Mouse (Mus musculus) G1E (cell line): ENCODE results near the gene Cacna1s. TPM values are rescaled to one million over a fixed set of nuclear protein-coding genes. Genes with fewer than 3 reads are reported as not detected.
A peak's percentile ranks its signal among the peaks of the same experiment; 100 is the strongest.

Experiments used
- ATAC-seq: 2 replicates; pipeline ENCODE4 v1.8.0; 2016; ENCODE audit warnings: mild to moderate bottlenecking; ENCODE audit not compliant: insufficient number of reproducible peaks, poor library complexity, low FRiP score, severe bottlenecking; ENCODE audit errors: extremely low read depth
- DNase-seq: peaks from one replicate; pipeline ENCODE4 v3.0.0; 2012; ENCODE audit warnings: low spot score
- H3K27me3 ChIP-seq: 2 replicates; pipeline ENCODE4 v1.6.1; 2012; ENCODE audit warnings: mild to moderate bottlenecking, low read length, inconsistent platforms; ENCODE audit not compliant: insufficient read depth
- H3K36me3 ChIP-seq: replicated peaks from 2 replicates; pipeline ENCODE3; 2012; ENCODE audit warnings: mild to moderate bottlenecking, inconsistent platforms
- H3K4me1 ChIP-seq: 2 replicates; pipeline ENCODE4 v1.6.1; 2012; ENCODE audit warnings: low read depth, low read length, inconsistent platforms, mixed read lengths; ENCODE audit not compliant: insufficient read depth
- H3K4me3 ChIP-seq: 2 replicates; pipeline ENCODE4 v1.5.1; 2012; ENCODE audit warnings: low read depth, mild to moderate bottlenecking, inconsistent platforms, low read length, moderate library complexity, mixed read lengths
- H3K9me3 ChIP-seq: replicated peaks from 2 replicates; pipeline ENCODE4 v1.6.1; 2012; ENCODE audit warnings: inconsistent platforms
- CTCF ChIP-seq: IDR thresholded peaks from 2 replicates; pipeline ENCODE4 v1.5.1; 2012; ENCODE audit warnings: low read depth, low read length, inconsistent platforms, mixed read lengths
- GATA1 ChIP-seq: IDR thresholded peaks from 2 replicates; pipeline ENCODE4 v1.6.1; 2012; ENCODE audit warnings: borderline replicate concordance, low read length, inconsistent platforms, mixed read lengths
- GATA2 ChIP-seq: IDR thresholded peaks from 2 replicates; pipeline ENCODE4 v1.6.1; 2012; ENCODE audit warnings: low read depth, low read length, inconsistent platforms, borderline replicate concordance
- POLR2AphosphoS5 ChIP-seq: IDR thresholded peaks from 2 replicates; pipeline ENCODE4 v1.6.1; 2012; ENCODE audit warnings: low read depth, low read length, inconsistent platforms; ENCODE audit not compliant: insufficient replicate concordance
- TAL1 ChIP-seq: conservative IDR thresholded peaks from 2 replicates; pipeline ENCODE4 v1.6.1; 2012; ENCODE audit warnings: low read depth, low read length, inconsistent platforms, mixed read lengths
- polyA plus RNA-seq: library from polyadenylated mRNA; stranded (reverse); fragments of >175 nt; gene quantifications from 2 replicates; pipeline ENCODE4 v1.2.3, GENCODE M21; 2012
- total RNA-seq, 2 experiments: library from RNA; stranded (forward) in 1 of 2; stranded (reverse) in 1 of 2; fragments of 200-1000 nt in 1 of 2; fragments of >200 nt in 1 of 2; fragmentation: Nextera tagmentation in 1 of 2; gene quantifications; 2 replicates each; pipeline ENCODE4 v1.2.3; 2014 to 2017

Cacna1s gene
- total and polyA plus RNA-seq, 3 experiments, result 0.11 TPM; not detected in 2

DNA sequence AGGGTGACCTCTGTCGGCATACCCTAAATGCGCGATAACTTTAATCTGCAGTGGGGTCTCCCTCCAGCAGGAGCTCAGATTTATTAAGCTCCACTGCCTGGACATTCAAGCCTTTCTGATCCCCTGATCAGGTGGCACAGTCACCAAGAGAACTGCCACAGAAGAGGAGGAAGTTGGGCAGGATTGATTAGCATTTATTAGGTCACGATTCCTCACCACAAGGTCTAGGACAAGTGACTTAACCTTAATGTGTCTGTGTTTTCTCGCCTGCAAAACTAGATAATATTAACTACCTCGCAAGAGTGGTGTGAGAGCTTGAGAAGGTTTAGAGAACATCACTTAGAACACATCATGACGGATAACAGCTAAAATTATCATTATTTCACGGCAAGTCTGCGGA, 4.7 kb upstream of the Cacna1s start:
- peaks cover 65% of the 10 kb centered on the region for H3K27me3 ChIP-seq
- peak; percentile 66 for DNase-seq

DNA sequence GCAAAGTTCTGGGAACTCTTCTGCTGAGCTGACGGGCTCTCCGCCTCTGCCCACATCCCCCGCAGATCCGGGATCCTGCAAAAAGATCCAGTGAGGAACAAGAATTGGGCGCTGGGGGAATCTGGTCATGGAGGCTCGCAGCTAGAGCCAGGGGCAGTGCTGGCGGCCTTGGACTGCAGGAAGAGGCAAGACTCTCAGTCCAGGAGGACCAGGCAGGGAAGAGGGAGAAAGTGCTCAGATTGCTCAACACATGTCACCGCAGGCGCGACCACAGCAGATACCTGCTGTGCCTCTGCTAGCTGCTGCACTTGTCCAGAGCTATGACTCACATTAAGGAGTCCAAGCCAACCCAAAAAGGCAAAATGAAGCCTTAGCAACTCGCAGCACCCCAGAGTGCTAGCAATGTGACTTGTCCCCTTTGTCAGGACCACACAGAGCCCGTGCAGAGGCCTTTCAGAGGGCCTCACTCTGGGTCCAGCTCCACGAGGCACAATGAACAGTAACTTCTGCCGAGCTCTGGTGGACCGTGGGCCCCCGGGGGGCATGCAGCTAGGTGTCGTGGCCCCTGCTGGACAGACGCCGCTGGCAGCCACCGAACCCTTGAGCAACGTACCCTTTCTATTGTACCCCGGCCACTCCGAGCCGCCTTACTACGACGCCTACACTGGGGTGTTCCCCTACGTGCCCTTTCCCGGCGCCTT, 2.1 kb upstream of the Cacna1s start, which contains the start of gene Ascl5:
Ascl5 (plus strand) TSS at position 493 of the 701 bp plus-strand sequence.
- no peak for ATAC-seq
- no peak for DNase-seq
- H3K27me3 ChIP-seq, result peaks cover 66% of the 10 kb centered on the region
- H3K4me1 ChIP-seq, result peaks cover 59% of the 10 kb centered on the region
- TF ChIP-seq GATA1 (no peak), CTCF (no peak), POLR2AphosphoS5 (no peak), GATA2 (no peak), TAL1 (no peak)
- H3K9me3 ChIP-seq, result peaks cover 5% of the 10 kb centered on the region
- no peaks in the 10 kb centered on the region for H3K36me3 ChIP-seq
- peak within 1 kb of the TSS; percentile 21; the same call in 1 of the 2 replicates for H3K4me3 ChIP-seq

More for the DNA sequence above, 4.7 kb upstream of the Cacna1s start:
- Histone ChIP-seq H3K9me3 (peaks cover 5% of the 10 kb centered on the region), H3K4me3 (no peak overlapping the region), H3K36me3 (no peaks in the 10 kb centered on the region), H3K4me1 (peaks cover 74% of the 10 kb centered on the region)
- TF ChIP-seq TAL1 (peak; percentile 72), GATA2 (no peak)
- ATAC-seq, result peak; percentile 82

DNA sequence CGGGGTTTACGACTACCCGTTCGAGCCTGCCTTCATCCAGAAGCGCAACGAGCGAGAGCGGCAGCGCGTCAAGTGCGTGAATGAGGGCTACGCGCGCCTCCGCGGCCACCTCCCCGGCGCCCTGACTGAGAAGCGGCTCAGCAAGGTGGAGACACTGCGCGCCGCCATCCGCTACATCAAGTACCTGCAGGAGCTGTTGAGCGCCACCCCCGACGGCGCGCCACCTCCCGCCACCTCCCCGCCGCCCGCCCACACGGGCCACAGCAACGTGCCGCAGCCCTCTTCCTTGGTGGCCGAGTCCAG, 1.6 kb upstream of the Cacna1s start:
- peak overlapping the region; percentile 21; the same call in 1 of the 2 replicates for H3K4me3 ChIP-seq
- H3K27me3 ChIP-seq, result peaks cover 69% of the 10 kb centered on the region
- no peak for ATAC-seq
- TF ChIP-seq GATA1 (no peak), GATA2 (no peak)
- DNase-seq, result no peak
- H3K4me1 ChIP-seq, result peaks cover 57% of the 10 kb centered on the region
- H3K9me3 ChIP-seq, result peaks cover 5% of the 10 kb centered on the region
- H3K36me3 ChIP-seq, result no peaks in the 10 kb centered on the region

DNA sequence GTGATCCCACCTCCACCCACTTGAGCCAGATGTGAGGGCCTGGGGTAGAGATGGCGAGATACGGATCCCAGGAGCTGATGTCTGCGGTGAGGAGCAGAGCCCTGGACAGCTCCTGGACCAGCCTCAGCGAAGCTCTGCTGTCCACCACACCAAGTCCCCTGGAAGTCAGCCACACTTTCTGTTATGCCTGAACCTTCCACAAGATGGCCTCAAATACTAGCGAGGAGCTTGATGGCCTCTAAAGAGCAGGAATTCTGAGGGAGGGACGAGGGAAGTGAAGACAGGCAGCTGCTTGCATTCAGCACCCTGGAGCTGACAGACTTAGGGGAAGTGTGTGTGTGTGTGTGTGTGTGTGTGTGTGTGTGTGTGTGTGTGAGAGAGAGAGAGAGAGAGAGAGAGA, 1.1 kb upstream of the Cacna1s start:
- Histone ChIP-seq H3K9me3 (peaks cover 5% of the 10 kb centered on the region), H3K4me1 (peaks cover 56% of the 10 kb centered on the region), H3K4me3 (no peak overlapping the region), H3K36me3 (no peaks in the 10 kb centered on the region), H3K27me3 (peaks cover 73% of the 10 kb centered on the region)
- TF ChIP-seq CTCF (0 out of 2 replicates have a peak, but pooled peaks have one; percentile 37), GATA2 (no peak)
- peak; percentile 58 for DNase-seq
- ATAC-seq, result no peak

DNA sequence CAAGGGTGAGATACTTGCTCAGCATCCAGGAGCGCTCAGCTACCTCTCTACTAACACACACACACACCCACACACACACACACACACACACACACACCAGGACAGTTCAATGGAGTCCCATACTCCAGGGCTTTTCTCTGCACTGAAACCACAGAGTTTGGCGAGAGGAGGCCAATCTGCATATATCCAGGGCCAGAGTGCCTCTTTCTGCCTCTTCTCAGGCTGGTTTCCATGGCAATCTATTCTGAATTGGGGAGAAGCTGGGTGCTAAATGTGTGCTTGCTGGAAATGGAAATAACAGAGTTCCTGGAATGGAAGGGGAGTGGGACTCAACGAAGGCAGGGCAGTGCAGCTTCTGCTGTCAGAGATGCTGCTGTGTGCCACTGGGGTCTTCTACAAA, 3.2 kb downstream of the Cacna1s start:
- no peak for TF ChIP-seq GATA2
- TF ChIP-seq GATA1, result no peak
- no peak for TF ChIP-seq POLR2AphosphoS5
- no peak for TF ChIP-seq TAL1
- no peak overlapping the region for H3K4me3 ChIP-seq
- DNase-seq (no peak), ATAC-seq (no peak)
- no peaks in the 10 kb centered on the region for H3K36me3 ChIP-seq
- peaks cover 17% of the 10 kb centered on the region for H3K4me1 ChIP-seq
- peaks cover 3% of the 10 kb centered on the region for H3K9me3 ChIP-seq
- H3K27me3 ChIP-seq, result peaks cover 86% of the 10 kb centered on the region

DNA sequence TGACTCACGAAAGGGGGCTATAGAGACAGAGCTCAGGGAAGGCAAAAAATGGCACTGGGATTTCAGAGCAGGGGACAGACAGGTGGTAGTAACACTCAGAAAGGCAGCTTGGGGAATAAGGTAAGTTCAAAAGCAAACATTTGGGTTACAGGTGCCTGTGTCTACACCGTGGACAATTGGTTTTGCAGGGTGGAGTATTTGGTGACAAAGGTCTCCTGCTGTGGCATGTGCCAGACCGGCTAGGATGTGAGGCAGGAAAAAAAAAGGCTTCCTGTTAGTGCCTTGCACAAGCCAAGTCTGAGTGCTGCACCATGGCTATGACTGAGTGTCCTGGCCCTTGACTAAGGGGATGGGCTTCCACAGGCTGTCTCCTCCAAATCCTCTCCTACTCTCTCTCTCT, 6.0 kb downstream of the Cacna1s start:
- ATAC-seq, result no peak
- H3K9me3 ChIP-seq, result no peaks in the 10 kb centered on the region
- H3K27me3 ChIP-seq, result peaks cover 81% of the 10 kb centered on the region
- no peak overlapping the region for H3K4me3 ChIP-seq
- no peak for DNase-seq
- TF ChIP-seq GATA2 (no peak), GATA1 (no peak), TAL1 (no peak), POLR2AphosphoS5 (no peak), CTCF (no peak)
- no peaks in the 10 kb centered on the region for H3K36me3 ChIP-seq
- H3K4me1 ChIP-seq, result no peaks in the 10 kb centered on the region

DNA sequence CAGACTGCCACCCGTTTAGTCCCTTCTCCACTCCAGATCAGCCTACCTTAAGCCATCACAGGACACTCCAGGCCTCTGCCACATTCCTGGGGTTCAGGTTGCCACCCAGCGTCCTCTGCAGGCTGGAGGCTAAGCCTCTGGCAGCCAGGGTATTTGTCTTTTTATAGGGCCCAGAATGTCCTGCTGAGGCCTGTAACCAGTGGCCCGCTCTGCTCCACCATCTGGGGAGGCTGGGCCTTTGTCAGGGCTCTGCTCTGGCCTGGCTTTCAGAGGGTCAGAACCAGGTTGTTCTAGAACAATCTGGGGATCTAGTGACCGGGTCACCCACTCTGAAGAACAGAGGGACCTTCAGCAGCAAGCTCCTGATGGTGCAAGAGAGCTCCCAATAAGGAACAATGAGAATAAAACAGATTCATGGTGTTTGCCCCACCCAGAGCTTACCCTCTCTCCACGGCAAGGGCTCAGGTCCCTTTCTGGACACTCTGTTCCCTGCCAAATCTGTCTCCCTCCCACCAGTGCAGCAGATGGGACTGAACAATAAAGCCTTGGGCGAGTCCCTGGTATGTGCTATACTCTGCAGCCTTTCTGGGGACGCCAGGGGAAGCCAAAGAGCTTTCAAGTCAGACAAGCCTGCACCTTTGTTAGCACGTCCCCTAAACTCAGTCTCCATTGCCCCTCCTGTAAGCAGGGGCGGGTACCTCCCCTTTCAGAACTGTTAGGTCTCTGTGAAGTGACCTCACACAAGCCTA, 8.7 kb downstream of the Cacna1s start:
- ATAC-seq (no peak), DNase-seq (no peak)
- no peak overlapping the region for H3K4me3 ChIP-seq
- TF ChIP-seq GATA1, result no peak
- no peak for TF ChIP-seq CTCF
- TF ChIP-seq TAL1, result no peak
- TF ChIP-seq POLR2AphosphoS5, result no peak
- TF ChIP-seq GATA2, result no peak
- H3K9me3 ChIP-seq, result no peaks in the 10 kb centered on the region
- H3K4me1 ChIP-seq, result no peaks in the 10 kb centered on the region
- H3K36me3 ChIP-seq, result no peaks in the 10 kb centered on the region
- H3K27me3 ChIP-seq, result peaks cover 84% of the 10 kb centered on the region
